Mouse (Mus musculus): Measurements from ENCODE around the gene Cdyl.

The Cdyl gene

GRCm38 (mm10) chr13:35765817-35766216 lies 106.2 kb downstream of the Cdyl start:
- DNase-seq: no peak

- DNase-seq: no peak
Measured at GRCm38 (mm10) chr13:35769673-35770072, 110.0 kb downstream of the Cdyl start.

- no peak for DNase-seq
Measured at GRCm38 (mm10) chr13:35770421-35770820, 110.8 kb downstream of the Cdyl start.

GRCm38 (mm10) chr13:35771968-35772382 lies 112.3 kb downstream of the Cdyl start:
- DNase-seq: peak; percentile 60

GRCm38 (mm10) chr13:35773763-35774162 lies 114.1 kb downstream of the Cdyl start:
- DNase-seq: no peak

- no peak for DNase-seq
Measured at GRCm38 (mm10) chr13:35776123-35776522, 116.5 kb downstream of the Cdyl start.

- no peak for DNase-seq
Measured at GRCm38 (mm10) chr13:35780714-35781113, 121.1 kb downstream of the Cdyl start.

- no peak for DNase-seq
Measured at GRCm38 (mm10) chr13:35781755-35782154, 122.1 kb downstream of the Cdyl start.

GRCm38 (mm10) chr13:35782949-35783348 lies 123.3 kb downstream of the Cdyl start:
- no peak for DNase-seq

GRCm38 (mm10) chr13:35783576-35783975 lies 123.9 kb downstream of the Cdyl start:
- no peak for DNase-seq

GRCm38 (mm10) chr13:35784281-35784680 lies 124.6 kb downstream of the Cdyl start:
- DNase-seq: no peak

GRCm38 (mm10) chr13:35785330-35785939 lies 125.8 kb downstream of the Cdyl start:
- DNase-seq: no peak

GRCm38 (mm10) chr13:35786726-35787399 lies 127.2 kb downstream of the Cdyl start:
- DNase-seq: no peak

GRCm38 (mm10) chr13:35789577-35789976 lies 129.9 kb downstream of the Cdyl start:
- DNase-seq: no peak

GRCm38 (mm10) chr13:35790431-35790830 lies 130.8 kb downstream of the Cdyl start:
- DNase-seq: no peak

- no peak for DNase-seq
Measured at GRCm38 (mm10) chr13:35794309-35794708, 134.7 kb downstream of the Cdyl start.

GRCm38 (mm10) chr13:35794774-35795173 lies 135.1 kb downstream of the Cdyl start:
- no peak for DNase-seq

GRCm38 (mm10) chr13:35795887-35796286 lies 136.3 kb downstream of the Cdyl start:
- no peak for DNase-seq

- DNase-seq: no peak
Measured at GRCm38 (mm10) chr13:35796352-35796751, 136.7 kb downstream of the Cdyl start.

GRCm38 (mm10) chr13:35797811-35798522 lies 138.3 kb downstream of the Cdyl start:
- DNase-seq: no peak

- peak; percentile 70 for DNase-seq
Measured at GRCm38 (mm10) chr13:35798645-35799044, 139.0 kb downstream of the Cdyl start.

- DNase-seq: no peak
Measured at GRCm38 (mm10) chr13:35800270-35800669, 140.6 kb downstream of the Cdyl start.

GRCm38 (mm10) chr13:35805727-35806126 lies 146.1 kb downstream of the Cdyl start:
- DNase-seq: no peak

GRCm38 (mm10) chr13:35806165-35806564 lies 146.5 kb downstream of the Cdyl start:
- no peak for DNase-seq
